Mouse (Mus musculus) adipocyte (in vitro differentiated cells): Measurements from ENCODE around the gene Duxbl2.
"Not testable (repeated sequence)": the region's sequence is repeated elsewhere in the genome, so short reads cannot be mapped to it uniquely, and the experiment has no call there.

ENCODE experiments used
- DNase-seq: peaks from one replicate; pipeline ENCODE4 v3.0.0-alpha.2; 2016; ENCODE audit warnings: low spot score

Duxbl2 gene

DNA sequence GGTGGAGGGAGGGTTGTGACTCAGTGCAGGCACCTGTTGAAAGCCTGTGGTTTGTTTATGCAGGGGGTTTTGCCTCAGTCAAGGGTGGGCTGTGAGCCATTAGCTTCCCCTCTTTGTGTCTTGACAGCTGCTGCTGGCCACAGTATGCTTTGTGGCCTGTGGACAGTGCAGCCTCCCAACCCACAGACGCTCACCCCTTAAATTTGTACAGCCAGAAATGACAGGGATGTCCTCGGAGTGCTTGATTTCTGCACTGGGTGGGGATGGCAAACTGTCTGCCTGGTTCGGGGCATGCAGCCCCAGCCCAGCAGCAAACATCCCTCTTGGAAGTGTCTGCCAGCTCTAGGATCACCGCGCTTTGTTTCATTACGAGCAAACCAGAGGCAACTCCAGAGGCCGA is at the start of gene Duxbl2:
Gene Duxbl2 (plus strand): TSS at position 200 of the 400 bp plus-strand sequence.
- DNase-seq: not testable (repeated sequence)

DNA sequence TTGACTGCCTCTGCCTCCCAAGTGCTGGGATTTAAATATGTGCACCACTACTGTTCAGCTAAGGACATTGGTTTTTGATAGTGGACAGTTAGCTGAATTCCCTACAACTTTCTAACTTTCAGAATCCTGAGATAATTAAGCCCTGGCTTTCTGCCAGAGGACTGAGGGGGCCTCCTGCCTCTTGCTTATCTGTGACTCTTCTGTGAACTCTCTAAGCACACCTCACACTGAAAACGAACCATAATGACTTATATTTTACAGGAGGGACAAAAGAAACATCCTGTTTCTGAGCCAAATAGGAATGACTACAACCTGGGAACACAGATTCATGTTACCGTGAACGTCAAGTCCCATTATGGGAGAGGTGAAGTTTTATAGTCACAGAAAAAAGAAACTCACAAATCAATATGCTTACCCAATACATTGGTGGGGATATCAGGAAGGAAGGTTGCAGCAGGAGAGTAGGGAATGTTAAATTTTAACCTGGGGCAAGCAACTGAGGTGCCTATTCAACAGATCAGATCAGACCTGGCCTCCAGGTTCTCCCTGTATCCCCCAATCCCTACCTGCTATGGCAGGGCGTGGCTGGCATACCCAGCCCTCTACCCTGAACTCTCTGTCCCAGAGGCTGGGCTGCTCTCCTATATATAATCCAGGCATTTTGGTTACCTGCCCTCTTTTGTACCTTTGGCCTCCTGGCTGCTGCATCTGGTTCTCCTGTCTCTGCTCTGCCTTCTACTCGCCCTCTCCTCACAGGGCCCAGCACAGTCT is 41.3 kb upstream of the Duxbl2 start:
- not testable (repeated sequence) for DNase-seq

DNA sequence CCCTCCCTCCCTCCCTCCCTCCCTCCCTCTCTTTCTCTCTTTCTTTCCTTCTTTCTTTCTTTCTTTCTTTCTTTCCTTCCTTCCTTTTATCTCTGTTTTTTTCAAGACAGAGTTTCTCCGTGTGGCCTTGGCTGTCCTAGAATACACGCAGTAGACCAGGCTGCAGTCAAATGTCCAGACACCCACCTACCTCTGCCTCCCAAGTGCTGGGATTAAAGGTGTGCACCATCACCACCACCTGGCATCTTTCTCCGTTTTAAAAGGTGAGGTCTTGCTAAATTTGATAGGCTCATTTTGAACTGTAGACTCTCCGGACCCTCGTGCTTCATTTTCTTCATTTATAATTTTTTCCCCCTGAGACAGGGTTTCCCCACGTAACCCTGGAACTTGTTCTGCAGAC is 36.9 kb upstream of the Duxbl2 start, which contains the start of gene Cphx2:
Gene Cphx2 (plus strand): TSS at position 301 of the 400 bp plus-strand sequence.
- DNase-seq: not testable (repeated sequence)

DNA sequence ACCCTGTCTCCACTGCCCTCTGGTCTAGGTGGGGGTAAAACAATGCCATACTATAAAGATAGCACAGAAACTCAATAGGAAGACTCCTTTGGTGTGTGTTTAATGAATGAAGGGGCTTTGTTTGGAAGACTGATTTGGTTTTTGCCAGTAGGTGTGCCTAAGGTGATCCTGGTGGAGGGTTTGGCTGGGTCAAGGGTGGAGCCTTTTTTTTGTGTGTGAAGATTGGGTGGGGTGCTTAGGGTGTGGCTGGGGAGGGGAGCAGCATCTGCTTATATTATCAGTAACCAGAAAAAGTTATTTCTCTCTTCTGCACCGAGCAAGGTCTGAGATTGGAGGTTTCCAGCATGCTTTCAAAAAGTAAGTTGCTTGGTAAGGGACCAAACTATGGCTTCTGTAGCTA is 36.2 kb upstream of the Duxbl2 start, which contains the start of gene Cphx3:
Gene Cphx3 (plus strand): TSS at position 301 of the 400 bp plus-strand sequence.
- DNase-seq: not testable (repeated sequence)

DNA sequence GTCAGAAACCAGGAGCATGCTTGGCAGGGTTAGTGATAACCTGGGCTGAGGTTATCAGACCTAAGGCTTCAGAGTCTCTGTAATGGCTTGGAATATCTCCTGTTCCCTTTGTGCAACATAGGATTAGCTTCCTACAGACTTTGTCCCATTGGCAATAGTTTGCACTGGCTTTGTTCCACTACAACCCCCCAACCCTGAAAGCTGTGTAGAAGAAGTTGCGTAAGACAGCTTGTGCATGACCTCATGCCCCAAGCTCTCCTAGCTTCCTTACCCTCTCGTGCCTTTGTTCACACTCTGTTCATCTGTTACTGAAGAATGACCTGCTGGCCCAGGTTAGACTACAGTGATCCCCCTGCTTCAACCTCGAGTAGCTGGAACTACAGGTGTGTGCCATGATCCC is 20.5 kb upstream of the Duxbl2 start:
- DNase-seq: not testable (repeated sequence)

DNA sequence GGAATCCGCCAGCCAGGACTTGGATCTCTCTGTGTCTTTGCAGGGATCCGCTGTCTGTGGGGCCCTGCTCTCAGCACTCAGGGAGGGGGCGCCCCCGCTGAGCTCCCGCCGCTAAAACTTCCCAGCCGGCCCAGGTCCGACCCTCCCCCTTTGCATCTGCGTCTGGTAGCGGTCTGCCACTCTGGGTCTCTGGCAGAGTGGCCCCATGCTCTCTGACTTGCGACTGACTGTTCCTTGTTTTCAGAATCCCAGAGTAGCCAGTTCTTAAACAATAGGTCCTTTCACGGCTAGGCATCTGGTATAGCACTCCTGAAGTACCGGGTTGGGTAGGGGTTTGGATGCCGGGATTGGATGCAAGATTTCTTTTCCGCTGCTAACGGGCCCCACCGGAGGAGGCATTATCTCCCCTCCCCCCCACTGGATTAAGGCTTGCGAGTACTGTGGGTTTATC is 426 bp downstream of the Duxbl2 start:
- not testable (repeated sequence) for DNase-seq

- DNase-seq: not testable (repeated sequence)
Observed at GRCm38 (mm10) chr14:26119095-26119494, 946 bp downstream of the Duxbl2 start.

DNA sequence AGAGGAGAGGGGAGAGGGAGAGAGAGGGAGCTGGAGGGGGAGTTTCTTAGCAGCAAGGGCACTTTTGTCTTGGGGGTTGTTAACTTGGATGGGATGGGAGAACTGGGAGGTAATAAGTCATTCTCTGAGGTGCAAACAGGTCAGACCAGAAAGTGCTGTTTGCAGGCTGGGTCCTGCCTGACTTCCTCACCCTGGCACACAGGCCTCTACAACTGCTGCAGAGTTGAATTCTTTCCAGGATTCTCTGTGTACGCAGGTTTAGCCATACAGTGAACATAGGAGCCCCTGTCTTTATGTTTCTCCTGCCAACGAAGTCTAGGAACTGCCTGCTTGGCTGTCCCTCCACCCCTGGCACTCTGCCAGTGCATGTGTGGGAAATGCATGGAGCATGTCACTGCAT is 28.9 kb downstream of the Duxbl2 start:
- DNase-seq: not testable (repeated sequence)

- not testable (repeated sequence) for DNase-seq
Observed at GRCm38 (mm10) chr14:26156032-26156431, 37.9 kb downstream of the Duxbl2 start.

GRCm38 (mm10) chr14:26161156-26161555 is 43.0 kb downstream of the Duxbl2 start:
- DNase-seq: not testable (repeated sequence)

DNA sequence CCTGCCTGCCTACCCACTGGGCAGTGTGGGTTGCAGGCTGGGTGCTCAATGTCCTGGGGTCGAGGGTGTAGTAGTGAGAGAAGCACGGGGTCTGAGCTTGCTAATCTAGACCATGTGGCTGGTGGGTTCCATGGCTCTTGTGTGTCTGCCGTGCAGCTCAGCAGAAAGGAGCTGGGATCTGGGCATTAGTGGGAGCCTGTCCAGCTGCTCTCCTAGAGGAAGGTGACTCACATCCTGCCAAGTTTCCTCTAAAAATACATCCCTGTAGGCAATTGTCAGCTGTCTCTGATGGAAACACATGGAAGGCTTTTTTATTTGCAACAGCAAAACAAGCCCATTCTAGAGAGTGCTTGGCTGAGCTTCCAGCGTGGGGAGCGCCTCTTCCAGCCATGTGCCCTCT is 44.3 kb downstream of the Duxbl2 start:
- not testable (repeated sequence) for DNase-seq

GRCm38 (mm10) chr14:26165266-26165665 is 47.1 kb downstream of the Duxbl2 start:
- DNase-seq: not testable (repeated sequence)

- not testable (repeated sequence) for DNase-seq
Observed at GRCm38 (mm10) chr14:26173955-26174354, 55.8 kb downstream of the Duxbl2 start.

GRCm38 (mm10) chr14:26175028-26175427 is 56.9 kb downstream of the Duxbl2 start:
- DNase-seq: not testable (repeated sequence)
